Mouse (Mus musculus): ENCODE results near the gene 4933402D24Rik. TPM values are rescaled to one million over a fixed set of nuclear protein-coding genes. Genes with fewer than 3 reads are reported as not detected.

4933402D24Rik gene
- polyA plus RNA-seq, 1 experiment from 2014 or later: 0.32 TPM

DNA sequence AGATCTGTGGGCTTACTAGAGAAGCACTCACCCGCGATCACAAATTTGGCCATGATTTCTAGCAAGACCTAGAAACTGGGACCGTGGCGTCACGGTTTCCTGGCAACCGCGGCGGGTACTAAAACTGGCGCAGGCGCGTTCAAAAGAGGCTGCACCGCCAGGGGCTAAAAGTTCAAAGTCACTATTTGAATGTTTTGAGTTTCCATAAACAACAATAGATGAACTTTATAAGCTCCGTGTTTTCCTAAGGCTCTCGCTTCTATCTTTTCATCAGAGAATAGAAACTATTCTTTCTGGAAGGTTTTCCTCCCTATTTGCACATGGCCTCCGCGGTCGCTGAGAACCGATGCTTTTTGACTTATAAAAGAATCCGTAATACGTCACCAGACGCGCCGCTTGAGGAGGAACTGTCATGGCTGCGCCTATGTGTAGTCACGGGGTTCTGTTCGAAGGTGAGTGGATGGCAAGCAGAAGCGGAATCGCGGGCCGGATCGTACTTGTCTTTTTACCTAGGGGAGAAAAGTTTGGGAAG is 38.8 kb downstream of the 4933402D24Rik start, which contains the start of the genes Mdh1b and Fastkd2:
TSS of gene Mdh1b (minus strand) at position 79 of the 532 bp plus-strand sequence.
TSS of gene Fastkd2 (plus strand) at position 375 of the 532 bp plus-strand sequence.
- ATAC-seq: peak; percentile 94
- under 1% methylated on average over 31 of the region's 31 CpGs for WGBS
- peak within 1 kb of the TSS; percentile 61 for H3K4me2 ChIP-seq (replicated peaks)

DNA sequence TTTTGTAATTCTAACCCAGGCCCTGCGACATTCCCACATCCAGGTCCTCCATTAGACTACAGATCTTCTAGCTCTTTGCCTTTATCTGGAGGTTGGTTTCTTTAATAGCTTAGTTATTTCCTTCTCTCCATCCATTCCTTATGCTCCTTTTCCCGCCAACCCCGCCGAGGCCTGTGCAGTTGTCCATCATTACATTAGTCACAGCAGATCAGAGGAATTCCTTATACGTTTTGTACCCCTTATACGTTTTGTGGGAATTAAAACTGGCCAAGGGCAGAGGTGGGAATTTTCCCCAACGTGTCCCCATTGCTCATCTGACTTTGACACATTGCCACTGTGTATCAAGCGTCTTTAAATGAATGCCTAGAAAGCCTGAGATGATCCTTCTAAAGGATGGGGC is 39.3 kb downstream of the 4933402D24Rik start:
- H3K4me1 ChIP-seq (replicated peaks): peaks cover 31% of the 10 kb centered on the region
- H3K27me3 ChIP-seq: peaks cover 6% of the 10 kb centered on the region
- H3K9ac ChIP-seq (replicated peaks): peak overlapping the region; percentile 7; the same call in 1 of the 2 replicates
- ATAC-seq: peak; percentile 34; the same call in 1 of the 2 replicates
- H3K4me3 ChIP-seq (replicated peaks): peak overlapping the region; percentile 63
- no peaks in the 10 kb centered on the region for H3K9me3 ChIP-seq
- no peaks in the 10 kb centered on the region for H3K36me3 ChIP-seq
- peak overlapping the region; percentile 61 for H3K4me2 ChIP-seq (replicated peaks)
- no peak overlapping the region for H3K27ac ChIP-seq
- 37% methylated on average over 8 of the region's 8 CpGs for WGBS

More for the DNA sequence above, 38.8 kb downstream of the 4933402D24Rik start, which contains the start of the genes Mdh1b and Fastkd2:
- Histone ChIP-seq H3K36me3 (no peaks in the 10 kb centered on the region), H3K27ac (no peak within 1 kb of the TSS), H3K9me3 (no peaks in the 10 kb centered on the region), H3K4me1 (replicated peaks) (peaks cover 31% of the 10 kb centered on the region), H3K4me3 (replicated peaks) (peak within 1 kb of the TSS; percentile 63), H3K9ac (replicated peaks) (peak within 1 kb of the TSS; percentile 69), H3K27me3 (peaks cover 6% of the 10 kb centered on the region; the same call in 1 of the 2 replicates)

DNA sequence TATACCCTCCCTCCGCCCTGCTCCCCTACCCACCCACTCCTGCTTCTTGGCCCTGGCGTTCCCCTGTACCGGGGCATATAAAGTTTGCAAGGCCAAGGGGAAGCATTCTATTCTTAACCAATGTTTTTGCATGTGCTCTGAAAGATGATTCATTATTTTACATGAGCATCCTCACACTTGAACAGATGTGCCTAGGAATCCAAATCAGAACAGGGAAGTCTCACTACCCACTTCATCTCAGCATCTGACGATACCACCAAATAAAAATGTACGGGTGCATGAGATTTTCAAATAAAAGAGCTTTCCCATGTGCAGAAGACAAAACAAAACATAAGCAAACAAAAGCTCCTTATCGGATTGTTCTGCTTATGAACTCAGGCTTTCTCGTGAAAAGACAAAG is 48.9 kb downstream of the 4933402D24Rik start:
- Histone ChIP-seq H3K9ac (replicated peaks) (no peak overlapping the region), H3K27me3 (no peaks in the 10 kb centered on the region; the same call in 1 of the 2 replicates), H3K4me3 (replicated peaks) (no peak overlapping the region), H3K4me1 (replicated peaks) (no peaks in the 10 kb centered on the region), H3K4me2 (replicated peaks) (no peak overlapping the region), H3K27ac (no peak overlapping the region), H3K9me3 (no peaks in the 10 kb centered on the region), H3K36me3 (no peaks in the 10 kb centered on the region)
- 78% methylated on average over 7 of the region's 7 CpGs for WGBS
- ATAC-seq: no peak

DNA sequence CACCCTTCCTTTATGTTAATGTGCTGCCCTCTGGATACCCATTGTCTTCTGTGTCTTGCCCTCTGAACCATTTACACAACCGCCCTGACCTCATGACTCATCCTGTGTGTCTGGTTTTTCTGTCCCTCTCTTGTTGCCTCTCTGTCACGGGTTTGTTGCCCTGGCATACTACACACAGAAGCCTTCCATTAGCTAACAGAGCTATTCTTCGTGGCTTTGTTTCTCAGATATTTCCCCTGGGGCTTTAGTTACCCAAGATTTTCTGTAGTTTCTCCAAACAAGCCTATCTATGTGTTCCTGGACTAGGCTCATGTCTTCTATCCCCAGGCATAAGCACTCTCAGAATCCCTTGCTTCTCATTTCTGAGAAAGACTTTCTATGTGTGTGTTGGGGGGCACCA is 60.2 kb downstream of the 4933402D24Rik start:
- Histone ChIP-seq H3K9ac (replicated peaks) (no peak overlapping the region), H3K4me1 (replicated peaks) (no peaks in the 10 kb centered on the region), H3K27me3 (no peaks in the 10 kb centered on the region), H3K4me2 (replicated peaks) (no peak overlapping the region), H3K27ac (no peak overlapping the region), H3K36me3 (no peaks in the 10 kb centered on the region), H3K9me3 (no peaks in the 10 kb centered on the region), H3K4me3 (replicated peaks) (no peak overlapping the region)
- ATAC-seq: no peak
- 76% methylated on average over 3 of the region's 3 CpGs for WGBS

DNA sequence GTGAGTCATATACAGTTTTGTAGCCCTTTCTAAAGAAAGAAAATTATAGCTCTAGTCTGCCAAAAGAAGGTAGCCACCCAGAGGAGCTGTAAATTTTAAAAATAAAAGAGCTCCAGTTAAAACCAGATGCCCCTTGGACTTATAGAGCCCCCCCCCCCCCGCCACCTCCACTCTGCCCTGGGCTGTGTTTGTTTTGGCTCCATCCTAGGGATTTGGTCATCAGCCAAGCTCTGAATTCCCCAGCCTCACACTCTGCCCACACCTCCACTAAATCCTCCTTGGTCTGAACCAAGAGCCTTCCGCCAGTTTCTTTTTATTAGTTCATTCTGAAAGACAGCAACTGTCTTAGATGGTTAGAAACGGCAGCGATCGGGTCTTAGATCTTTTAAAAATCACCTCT is 63.3 kb downstream of the 4933402D24Rik start:
- Histone ChIP-seq H3K27ac (no peak overlapping the region), H3K4me3 (replicated peaks) (no peak overlapping the region), H3K27me3 (no peaks in the 10 kb centered on the region), H3K4me2 (replicated peaks) (no peak overlapping the region), H3K36me3 (no peaks in the 10 kb centered on the region), H3K9ac (replicated peaks) (no peak overlapping the region), H3K9me3 (no peaks in the 10 kb centered on the region), H3K4me1 (replicated peaks) (no peaks in the 10 kb centered on the region)
- no peak for ATAC-seq
- WGBS: 73% methylated on average over 5 of the region's 5 CpGs

Other genes with a start within 250 kb of the 4933402D24Rik start
- not detected in 2 replicates for gene Gm39653, start 153.3 kb downstream of the 4933402D24Rik start, polyA plus RNA-seq (2015; fragmentation: Nextera tagmentation; extraction: Ambion mirVana)
- gene Dytn, start 82.3 kb downstream of the 4933402D24Rik start, polyA plus RNA-seq (2015; fragmentation: Nextera tagmentation; extraction: Ambion mirVana): not detected in 2 replicates
- gene Mdh1b, start 38.9 kb downstream of the 4933402D24Rik start, polyA plus RNA-seq (2015; fragmentation: Nextera tagmentation; extraction: Ambion mirVana): 0.12 and 0.27 TPM in 2 replicates
- gene Fastkd2, start 38.7 kb downstream of the 4933402D24Rik start, polyA plus RNA-seq (2015; fragmentation: Nextera tagmentation; extraction: Ambion mirVana): 37.2 and 39.8 TPM in 2 replicates